Mouse (Mus musculus): Measurements from ENCODE around the gene Vps36.

GRCm38 (mm10) chr8:22207535-22207934, 14.9 kb downstream of the Vps36 start:
- no peak for TF ChIP-seq CTCF (IDR thresholded peaks at IDR 0.05; ENCODE audit: low read depth, low read length)
- TF ChIP-seq POLR2A (IDR thresholded peaks at IDR 0.05; ENCODE audit: extremely low read depth, insufficient read depth, low read length), result no peak
